Mouse (Mus musculus): Measurements from ENCODE around the gene Ano10.

Gene Ano10

DNA sequence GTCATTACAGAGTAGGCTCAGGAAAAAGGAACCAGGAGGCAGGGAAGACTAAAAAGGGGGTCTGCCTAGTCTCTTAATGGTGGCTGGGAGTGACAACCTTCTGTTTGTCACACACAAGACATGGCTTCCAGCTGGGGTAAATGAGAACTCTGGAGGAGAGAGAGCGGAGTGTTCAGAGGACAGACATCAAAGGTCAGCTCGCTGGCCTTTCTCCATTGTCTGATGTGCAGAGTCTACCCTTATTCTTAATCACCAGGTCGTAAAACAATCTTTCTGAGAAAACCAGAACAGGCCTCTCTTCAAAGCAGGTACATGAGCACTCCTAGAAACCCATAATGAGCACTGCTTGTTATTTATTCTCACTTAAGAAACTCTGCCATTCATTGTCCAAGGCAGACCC lies 5.8 kb downstream of the Ano10 start:
- no peak for DNase-seq

DNA sequence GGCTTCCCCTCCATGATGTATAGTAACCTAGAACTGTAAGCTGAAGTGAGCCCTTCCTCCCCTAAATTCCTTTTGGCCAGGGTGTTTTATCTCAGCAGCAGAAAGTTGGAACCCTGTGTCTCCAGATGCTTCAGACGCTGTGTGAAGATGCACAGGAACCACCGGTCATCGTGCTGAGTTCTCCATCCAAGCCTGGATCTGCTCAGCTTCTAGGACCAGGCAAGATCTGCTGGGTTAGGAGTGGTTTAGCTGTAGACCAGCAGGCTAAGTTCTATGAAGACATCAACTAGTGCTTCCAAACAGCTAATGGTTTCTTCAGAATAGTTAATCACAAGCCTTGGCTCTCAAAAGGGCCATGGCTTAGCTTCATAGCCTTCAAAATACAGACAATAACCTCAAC lies 6.7 kb downstream of the Ano10 start:
- DNase-seq, result no peak

DNA sequence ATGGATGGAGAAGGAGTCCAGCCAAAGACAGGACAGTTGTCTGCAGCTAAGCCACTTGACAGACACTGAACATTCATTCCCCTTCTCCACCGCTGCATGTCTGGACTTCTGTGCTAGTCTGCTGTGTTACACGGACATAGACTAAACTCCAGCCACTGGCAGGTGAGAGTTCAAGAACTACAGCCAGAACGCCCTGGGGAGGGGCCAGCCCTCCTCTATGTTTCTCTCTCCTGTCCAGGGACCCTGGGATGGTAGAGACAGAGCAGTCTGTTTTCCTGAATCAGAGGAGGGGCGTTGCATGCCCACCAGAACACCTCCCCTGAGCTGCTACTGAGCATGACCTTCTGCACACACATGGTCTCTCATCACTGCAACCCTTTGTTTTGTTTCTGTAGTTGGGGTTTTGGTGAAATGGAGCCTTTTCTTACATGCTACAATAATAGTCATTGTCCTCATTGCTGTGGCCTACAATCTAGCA lies 8.4 kb downstream of the Ano10 start:
- no peak for DNase-seq

DNA sequence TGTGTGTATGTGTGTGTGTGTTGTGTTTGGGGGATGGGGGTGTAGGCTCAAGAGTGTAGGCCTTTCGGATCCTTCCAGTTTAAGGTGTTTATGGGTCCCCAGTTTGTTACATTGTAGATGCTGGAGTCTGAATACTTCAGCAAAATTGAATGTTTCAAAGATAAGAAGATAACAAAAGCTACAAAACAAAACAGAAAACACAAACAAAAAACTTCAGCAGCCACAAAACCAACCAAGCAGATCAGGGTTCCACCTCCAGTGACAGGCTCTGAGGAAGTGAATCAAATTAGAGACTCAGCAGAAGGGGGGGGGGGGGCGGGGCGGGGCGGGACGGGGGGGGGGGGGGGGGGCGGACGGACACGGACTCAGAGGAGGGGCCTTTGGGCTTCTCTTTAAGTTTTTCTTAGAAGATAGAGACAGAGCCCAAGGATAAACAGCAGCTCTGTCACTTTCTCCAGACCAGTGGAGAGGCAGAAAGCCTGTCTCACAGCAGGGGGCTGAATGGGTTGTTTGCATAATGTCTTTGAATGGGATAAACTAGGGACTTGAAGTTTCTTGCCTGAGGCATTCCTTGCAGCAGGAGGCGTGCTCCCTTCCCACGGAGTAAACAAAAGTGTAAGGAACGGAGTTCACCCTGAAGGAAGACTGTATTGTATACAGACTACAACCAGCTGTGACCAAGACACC lies 8.9 kb downstream of the Ano10 start:
- peak; percentile 50 for DNase-seq

DNA sequence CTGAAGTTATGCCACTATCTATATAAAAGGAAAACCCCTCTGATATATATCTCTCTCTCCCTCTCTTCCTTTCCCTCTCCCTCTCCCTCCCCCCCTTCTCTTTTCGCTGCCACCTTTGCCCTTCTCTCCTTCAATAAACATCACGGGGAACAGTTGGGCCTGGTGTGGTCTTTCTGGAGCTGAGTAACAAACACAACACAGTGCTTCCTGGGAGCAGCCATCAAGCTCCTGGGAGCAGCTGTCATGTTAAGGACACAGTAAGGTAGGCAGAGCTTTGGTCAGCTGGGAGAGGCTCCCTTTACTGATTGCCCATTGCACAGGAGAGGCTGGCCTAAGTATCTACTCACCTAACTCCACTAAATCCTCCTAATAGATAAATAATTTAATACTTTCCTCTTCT lies 9.5 kb downstream of the Ano10 start:
- no peak for DNase-seq

DNA sequence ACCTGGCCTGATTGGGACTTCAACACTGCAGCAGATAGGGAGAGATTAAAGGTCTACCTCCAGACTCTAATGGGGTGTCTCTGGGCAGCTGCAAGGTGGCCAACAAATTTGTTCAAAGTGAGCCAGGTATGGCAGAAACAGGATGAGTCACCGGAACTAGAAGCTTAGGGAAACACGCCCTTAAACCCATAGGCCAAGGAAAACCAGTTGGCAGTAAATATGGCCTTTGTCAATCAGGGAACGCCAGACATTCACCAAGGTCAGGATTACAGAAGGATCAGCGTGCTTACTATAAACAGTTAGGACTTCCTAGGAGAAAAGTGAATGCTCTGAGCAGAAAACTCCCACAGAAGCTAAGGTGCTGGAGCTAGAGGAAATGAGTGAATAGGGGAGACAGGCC lies 13.2 kb downstream of the Ano10 start:
- no peak for DNase-seq

DNA sequence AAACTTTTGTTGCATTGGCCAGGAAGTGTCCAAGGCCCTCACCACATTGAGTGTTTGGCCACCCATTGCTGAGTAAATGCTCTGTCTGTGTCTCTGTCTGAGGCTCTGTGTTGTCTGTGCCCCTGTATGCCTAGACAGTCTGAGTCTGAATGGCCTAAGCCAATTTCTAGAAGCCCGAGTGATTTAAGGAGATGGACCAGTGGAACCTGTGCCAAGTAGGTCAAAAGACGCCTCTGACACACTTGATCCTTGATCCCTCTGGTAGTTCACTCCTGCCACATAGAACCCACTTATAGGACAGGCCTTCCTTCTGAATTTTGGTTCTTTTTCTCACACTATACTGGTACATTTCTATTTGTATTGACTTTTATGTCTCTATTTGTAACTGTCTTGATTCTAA lies 17.6 kb downstream of the Ano10 start:
- no peak for DNase-seq

DNA sequence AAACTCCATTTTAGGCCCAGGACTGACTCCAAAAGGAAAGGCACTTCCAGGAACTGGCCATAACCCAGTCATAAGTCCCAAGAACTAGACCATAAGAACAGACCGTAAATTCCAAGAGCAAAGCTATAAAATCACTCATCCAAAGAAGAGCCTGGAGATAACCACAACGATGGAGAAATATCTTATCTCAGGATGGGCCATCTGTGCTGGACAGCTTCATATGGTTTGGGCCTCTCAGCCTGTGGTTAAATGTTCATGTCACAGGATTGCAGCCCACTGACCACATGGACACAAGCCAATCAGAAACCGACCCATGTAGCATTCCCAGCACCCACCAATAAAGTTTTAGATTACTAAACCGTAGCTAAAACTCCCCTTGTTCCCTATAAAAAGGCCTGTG lies 18.1 kb downstream of the Ano10 start:
- no peak for DNase-seq

DNA sequence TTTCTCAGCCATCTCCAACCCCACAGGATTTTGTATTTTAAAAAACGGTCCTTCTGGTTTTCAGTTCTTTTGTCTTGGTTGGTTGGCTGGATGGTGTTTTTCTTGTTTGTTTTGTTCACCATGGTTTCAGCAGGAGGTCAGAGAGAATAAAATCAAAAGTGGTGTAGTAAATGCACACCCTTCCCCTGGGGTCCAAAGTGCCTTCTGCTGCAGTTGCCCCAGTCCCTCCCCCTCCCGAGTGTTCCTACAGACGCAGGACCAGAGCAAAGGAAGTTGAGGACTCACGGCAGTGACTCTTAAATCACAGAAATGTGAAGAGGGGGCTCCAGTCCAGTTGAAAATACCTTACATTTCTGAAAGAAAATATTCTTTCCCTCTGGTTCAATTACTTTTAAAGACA lies 19.9 kb downstream of the Ano10 start:
- DNase-seq, result no peak

DNA sequence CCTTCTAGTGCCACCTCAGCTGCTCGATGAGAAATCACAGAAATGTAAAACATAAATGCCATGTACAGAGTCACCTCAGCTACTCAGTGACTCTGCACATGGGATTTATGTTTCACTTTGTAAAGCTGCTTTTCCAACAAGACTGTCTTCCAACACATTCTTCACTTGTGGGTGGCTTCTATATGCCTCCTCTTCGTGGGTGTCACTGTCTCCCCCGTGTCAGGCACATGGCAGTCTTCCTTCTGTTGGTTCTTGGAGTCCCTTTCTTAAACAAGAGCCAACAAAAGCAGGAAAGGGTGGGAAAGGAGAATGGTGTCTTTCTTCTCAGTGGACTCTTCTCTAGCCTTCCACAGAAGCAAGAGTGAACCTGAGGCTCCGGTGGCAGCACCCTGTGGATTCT lies 20.3 kb downstream of the Ano10 start:
- no peak for DNase-seq

DNA sequence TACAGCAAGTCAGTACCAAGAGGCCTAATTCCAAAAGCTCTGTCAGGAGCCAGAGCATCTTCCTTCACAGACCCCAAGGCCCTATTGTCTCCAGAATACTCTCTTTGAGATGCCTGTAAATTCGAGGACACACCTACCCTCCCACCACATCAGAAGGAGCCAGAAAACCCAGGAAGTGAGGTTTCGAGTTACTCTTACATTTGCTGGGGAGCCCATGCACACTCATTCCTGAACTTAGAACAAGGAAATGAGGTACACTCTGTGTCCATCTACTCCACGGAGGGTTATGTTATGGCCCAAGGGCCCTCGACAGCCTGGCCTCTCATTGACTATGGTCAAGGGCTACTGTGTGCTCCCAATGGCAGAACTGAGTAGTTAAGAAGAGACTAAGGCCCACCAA lies 22.4 kb downstream of the Ano10 start:
- DNase-seq, result no peak

DNA sequence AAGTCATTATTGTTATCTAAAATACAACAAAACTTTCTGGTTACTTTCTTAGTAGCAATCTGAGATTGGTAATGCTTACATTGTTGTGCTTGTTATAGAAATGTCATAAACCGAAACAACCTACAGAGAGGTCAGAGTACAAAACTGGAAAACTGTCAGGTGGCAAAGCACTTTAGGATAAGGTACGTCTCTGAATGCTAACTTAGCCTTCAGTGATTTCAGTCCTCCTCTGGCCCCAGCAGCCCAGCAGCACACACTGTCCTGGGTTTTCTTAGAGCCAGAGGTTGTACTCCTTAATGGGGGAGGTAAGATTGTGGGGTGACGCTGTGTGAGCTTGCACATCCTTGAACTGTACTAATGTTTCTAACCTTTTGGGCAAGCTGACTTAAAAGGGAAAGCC lies 22.9 kb downstream of the Ano10 start:
- DNase-seq, result no peak

DNA sequence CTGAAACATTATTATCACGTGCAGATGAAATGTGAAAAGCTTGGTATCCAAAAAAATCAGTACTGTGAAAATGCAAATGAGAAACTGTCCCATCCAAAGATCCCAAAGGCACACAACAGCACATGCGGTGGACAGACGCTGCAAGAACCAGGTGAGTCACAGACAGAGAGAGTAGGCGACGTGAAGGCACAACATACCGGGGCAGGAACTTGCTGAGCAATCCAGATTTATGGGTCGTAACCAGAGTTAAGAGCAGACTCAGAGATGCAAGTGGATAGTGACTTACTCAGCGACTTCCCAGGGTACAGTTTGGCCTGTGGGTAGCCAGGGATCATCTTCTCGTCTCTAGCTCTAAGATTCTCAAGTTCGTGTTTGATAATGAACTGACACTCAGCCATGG lies 23.3 kb downstream of the Ano10 start:
- no peak for DNase-seq

DNA sequence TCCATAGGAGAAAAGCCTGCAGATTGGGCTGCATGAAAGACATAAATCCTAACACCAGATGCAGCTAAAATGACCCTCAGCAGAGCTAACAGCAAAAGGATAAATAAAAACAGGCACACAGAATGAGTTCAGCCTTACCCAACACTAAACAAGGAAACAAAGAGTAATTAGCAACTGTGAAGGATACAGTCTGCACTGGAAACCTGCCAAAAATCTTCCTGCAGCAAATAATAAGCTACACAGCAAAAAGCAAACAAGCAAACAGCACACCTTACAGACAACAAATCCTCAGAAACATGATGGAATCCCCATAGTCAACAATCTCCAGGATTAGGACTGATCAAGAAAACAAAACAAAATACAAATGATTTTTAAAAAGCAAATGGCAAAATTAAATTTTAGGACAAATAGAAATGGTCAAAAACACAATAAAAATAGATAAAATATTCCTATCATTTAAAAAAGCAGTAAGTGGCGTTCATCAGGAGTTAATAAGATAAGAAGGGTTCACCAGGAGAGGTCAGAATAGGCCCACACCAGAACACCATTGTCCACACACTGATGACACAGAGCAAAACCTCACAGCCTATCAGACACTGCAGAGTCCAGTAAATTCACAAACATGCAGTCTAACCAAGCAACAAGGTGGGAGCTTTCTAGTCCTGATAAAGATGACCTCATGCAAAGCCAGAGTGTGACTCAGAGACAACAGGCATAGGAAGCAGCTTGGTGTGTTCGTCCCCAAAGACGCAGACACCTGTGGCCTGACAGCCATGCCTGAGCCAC lies 24.8 kb downstream of the Ano10 start:
- no peak for DNase-seq

DNA sequence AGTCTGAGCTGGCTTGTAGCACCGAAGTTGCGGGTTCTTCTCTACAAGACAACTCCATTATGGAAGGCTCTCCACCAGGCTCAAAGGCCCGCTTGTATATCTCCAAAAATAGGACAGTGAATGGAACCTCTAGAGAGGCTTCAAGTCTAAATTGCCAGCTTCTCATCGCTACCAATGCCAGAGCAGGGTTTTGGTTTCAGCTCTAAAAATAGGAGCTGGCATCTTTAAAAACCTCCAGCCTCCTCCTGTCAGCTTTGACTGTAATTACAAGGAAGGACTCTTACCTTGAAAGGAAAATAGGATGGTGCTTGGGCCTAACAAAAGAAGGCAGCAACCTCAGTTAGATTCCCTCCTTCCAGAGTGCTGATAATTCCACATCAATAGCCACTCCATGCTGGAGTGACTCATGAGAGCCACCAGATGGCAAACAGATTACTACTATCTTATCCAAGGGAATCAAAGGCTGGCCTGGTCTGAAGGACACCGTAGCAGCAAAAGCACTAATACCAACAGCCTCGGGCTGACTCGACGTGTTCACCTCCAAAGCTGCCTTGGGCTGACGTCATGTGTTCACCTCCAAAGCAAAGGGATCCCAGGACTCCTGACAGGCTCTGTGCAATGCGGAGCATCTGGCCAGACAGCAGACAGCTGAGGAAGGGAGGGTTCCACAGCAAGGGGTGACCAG lies 28.6 kb downstream of the Ano10 start:
- peak; percentile 6 for DNase-seq

DNA sequence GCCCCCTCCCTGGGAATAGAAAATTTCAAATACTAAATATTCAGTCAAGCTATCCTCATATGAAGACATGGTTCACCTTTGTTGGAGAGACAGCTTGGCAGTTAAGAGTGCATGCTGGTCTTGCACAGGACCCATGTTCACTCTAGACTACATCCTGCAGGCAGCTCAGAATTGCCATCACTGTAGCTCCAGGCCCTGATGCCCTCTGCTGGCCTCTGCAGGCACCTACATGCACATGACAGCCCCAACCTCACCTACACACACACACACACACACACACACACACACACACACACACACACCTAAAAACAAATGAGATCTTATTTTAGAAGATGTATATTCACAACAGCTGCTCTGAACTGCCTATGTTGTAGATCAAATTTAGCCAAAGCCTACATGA lies 31.1 kb downstream of the Ano10 start:
- DNase-seq, result peak; percentile 14

DNA sequence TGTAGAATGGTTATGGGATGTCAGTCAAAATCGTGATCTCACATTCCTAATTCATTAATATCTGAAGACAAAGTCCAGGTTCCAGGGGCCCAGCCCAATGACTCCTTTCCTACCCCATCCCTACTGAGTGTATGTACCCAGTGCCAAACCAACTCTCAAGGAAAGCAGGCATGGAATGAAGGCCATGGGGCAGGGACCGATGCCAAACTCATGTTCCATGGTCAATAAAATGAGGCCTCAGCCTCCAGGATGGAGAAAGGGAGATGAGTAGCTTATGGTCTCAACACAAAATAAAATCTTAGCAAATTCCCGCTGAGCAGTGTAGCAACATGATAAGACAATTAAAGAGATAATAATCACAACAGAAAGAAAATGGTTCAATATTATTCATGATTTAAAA lies 39.8 kb downstream of the Ano10 start:
- DNase-seq, result no peak

DNA sequence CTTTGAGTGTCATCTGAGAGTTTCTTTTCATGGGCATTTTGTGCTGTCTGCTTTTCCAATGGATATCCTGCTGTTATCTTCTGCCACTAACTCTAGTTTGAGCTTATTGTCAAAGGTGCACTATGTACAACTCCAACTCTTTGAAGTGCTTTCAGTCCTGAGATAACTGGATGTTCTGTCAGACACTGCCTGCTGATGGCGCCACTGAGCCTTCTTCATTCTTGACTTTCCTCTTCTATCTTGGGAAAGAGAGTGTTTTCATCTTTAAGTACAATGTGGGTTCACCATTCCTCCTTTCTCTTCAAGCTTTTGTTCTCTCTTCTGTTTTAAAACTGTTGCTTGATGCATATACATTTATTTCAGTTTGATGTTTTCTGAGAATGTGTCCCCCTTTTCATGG lies 42.1 kb downstream of the Ano10 start:
- DNase-seq, result peak; percentile 41

DNA sequence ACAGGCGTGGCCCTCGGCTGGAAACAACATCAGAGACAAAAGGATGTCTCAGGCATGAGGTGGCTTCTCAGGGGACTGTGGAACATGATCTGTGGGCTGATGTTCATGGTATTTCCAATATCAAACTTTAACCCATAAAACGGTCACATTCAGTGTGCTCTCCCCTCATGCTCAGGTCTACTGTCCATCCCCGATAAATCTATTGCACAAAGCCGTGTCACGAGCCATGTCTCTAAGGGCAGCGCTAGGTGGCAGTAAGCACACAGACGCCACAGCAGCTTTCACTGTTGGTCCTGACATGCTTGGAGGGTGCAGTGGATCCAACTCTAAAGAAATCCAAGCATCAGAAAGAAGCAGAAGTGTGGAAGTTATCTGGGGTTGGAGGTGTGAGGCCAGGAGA lies 46.1 kb downstream of the Ano10 start:
- DNase-seq, result peak; percentile 59

DNA sequence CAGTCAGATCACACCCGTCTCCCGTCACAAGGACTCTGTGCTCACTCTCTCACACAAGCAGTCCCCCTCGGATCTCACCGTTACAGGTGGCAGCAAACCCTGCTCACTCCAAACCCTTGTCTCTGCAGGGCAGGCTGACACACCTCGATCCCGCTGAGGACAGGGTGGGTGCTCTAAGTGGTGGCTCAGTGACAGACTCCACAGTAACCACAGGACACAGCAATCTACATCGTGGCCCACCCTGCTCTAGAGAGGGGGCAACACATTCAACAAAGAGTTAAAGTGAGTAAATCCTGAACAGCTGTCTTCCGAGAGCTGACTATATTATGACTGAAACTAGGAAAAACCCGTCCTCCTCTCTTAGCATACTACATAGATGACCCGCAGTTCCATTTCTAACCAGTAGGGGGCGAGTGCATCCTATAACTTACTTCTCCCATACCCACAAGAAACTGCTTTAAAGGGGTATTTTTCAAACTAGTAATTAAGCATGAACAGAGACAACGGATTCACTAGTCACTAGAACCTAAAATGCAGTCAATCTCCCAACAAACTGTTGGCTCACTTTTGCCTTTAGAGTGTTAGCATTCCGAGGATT lies 46.7 kb downstream of the Ano10 start:
- DNase-seq, result peak; percentile 95

DNA sequence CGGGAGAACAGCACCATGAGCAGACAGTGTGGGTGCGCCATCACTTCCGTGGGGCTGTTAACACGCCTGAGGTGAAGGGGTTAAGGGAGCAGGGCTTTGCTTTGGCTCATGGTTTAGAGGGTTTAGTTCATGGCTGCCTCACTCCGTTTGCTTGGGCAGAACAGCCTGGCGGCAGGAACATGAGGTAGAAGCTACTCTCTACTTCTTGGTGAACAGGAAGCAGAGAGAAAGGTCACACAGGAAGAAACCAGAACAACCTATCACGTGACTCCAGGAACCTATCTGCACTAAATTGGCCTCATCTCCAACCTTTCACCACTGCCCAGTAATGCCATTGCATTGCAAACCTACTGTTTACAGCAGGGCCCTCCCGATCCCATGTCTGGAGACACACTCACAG lies 48.3 kb downstream of the Ano10 start:
- no peak for DNase-seq

DNA sequence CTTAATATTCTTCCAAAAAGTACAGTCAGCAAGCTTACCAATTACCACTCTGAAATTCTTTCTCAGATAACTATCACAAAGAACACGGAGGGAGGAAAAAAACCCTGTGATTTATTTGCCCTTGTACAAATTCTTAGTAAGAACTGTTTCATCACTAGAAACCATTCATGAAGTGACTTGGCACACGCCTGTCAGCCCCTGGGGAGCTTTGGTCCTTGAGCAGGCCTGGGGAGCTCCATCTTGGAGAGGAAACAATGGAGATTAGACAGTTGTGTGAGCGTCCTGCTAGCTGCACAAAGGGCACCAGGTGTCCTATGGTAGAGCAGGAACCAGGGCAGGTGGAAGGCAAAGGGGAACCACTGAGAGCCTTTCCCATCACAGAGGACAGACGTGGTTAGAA lies 48.8 kb downstream of the Ano10 start:
- no peak for DNase-seq

DNA sequence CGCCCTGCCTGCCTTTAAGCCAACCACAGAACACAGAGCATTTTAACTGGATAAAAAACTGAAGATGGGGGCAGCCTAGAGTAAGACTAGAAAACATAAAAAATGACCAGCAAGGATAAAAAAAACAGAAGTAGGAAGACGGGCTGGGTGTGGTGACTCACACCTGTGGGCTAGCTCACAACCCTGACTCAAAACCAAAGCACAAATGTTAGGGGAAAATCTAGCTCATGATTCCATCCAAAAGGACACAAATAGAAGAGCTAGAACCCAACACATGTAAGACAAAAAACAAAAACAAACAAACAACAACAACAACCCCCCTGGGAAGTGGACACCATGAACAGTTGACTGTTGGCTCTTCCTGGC lies 49.4 kb downstream of the Ano10 start:
- DNase-seq, result no peak

Measured in lung, postnatal 36 days (tissue).